Mouse (Mus musculus) spleen, adult 12 weeks (tissue): ENCODE measurements at regions not wholly inside any gene's neighbourhood (a gene's known extent, or its start where the extent isn't known, plus 50 kb on each side); places are given as distances from the start of the nearest gene placed in this dataset.

Experiments used
- DNase-seq: peaks from one replicate; pipeline ENCODE4 v3.0.0; 2022; ENCODE audit warnings: low spot score

- DNase-seq: no peak
These were observed 228.3 kb upstream of the Gadl1 start for GRCm38 (mm10) chr9:115680703-115681576.

- DNase-seq: no peak
These were observed 227.4 kb upstream of the Gadl1 start for GRCm38 (mm10) chr9:115681841-115682240.

- no peak for DNase-seq
These were observed 225.3 kb upstream of the Gadl1 start for GRCm38 (mm10) chr9:115683951-115684350.

GRCm38 (mm10) chr9:115686605-115687004, 222.7 kb upstream of the Gadl1 start:
- no peak for DNase-seq

- DNase-seq: no peak
These were observed 216.4 kb upstream of the Gadl1 start for GRCm38 (mm10) chr9:115692837-115693236.

- DNase-seq: no peak
These were observed 205.5 kb upstream of the Gadl1 start for GRCm38 (mm10) chr9:115703791-115704190.

GRCm38 (mm10) chr9:115704249-115704648, 205.0 kb upstream of the Gadl1 start:
- no peak for DNase-seq

- DNase-seq: no peak
These were observed 203.5 kb upstream of the Gadl1 start for GRCm38 (mm10) chr9:115705761-115706160.

GRCm38 (mm10) chr9:115708199-115708934, 200.9 kb upstream of the Gadl1 start:
- DNase-seq: no peak

- no peak for DNase-seq
These were observed 199.1 kb upstream of the Gadl1 start for GRCm38 (mm10) chr9:115710039-115710739.

GRCm38 (mm10) chr9:115720306-115720705, 188.9 kb upstream of the Gadl1 start:
- no peak for DNase-seq

- DNase-seq: no peak
These were observed 188.4 kb upstream of the Gadl1 start for GRCm38 (mm10) chr9:115720841-115721240.

GRCm38 (mm10) chr9:115724063-115724462, 185.2 kb upstream of the Gadl1 start:
- no peak for DNase-seq

- DNase-seq: no peak
These were observed 181.9 kb upstream of the Gadl1 start for GRCm38 (mm10) chr9:115727361-115727760.

- no peak for DNase-seq
These were observed 177.7 kb upstream of the Gadl1 start for GRCm38 (mm10) chr9:115731557-115731956.

- DNase-seq: no peak
These were observed 176.2 kb upstream of the Gadl1 start for GRCm38 (mm10) chr9:115733104-115733503.

- DNase-seq: no peak
These were observed 169.3 kb upstream of the Gadl1 start for GRCm38 (mm10) chr9:115739984-115740383.

GRCm38 (mm10) chr9:115746436-115746835, 162.8 kb upstream of the Gadl1 start:
- no peak for DNase-seq

GRCm38 (mm10) chr9:115760496-115760895, 148.8 kb upstream of the Gadl1 start:
- DNase-seq: no peak

- DNase-seq: no peak
These were observed 145.1 kb upstream of the Gadl1 start for GRCm38 (mm10) chr9:115764136-115764535.

GRCm38 (mm10) chr9:115766471-115766870, 142.8 kb upstream of the Gadl1 start:
- no peak for DNase-seq

- no peak for DNase-seq
These were observed 134.1 kb upstream of the Gadl1 start for GRCm38 (mm10) chr9:115775112-115775511.

- no peak for DNase-seq
These were observed 133.4 kb upstream of the Gadl1 start for GRCm38 (mm10) chr9:115775858-115776257.
